Mouse (Mus musculus): Measurements from ENCODE around the gene Dnajc13.

GRCm38 (mm10) chr9:104269944-104270343 lies 7.2 kb upstream of the Dnajc13 start:
- TF ChIP-seq POLR2A (IDR thresholded peaks at IDR 0.05; ENCODE audit: low read depth, low read length): no peak
- TF ChIP-seq CTCF (IDR thresholded peaks at IDR 0.05; ENCODE audit: borderline replicate concordance, insufficient read depth, low read length): no peak
